Mouse (Mus musculus) G1E (cell line): ENCODE data around the gene Naif1.

Experiments used
- CTCF ChIP-seq: IDR thresholded peaks from 2 replicates; pipeline ENCODE4 v1.5.1; 2012; ENCODE audit warnings: low read depth, low read length, inconsistent platforms, mixed read lengths
- GATA1 ChIP-seq: IDR thresholded peaks from 2 replicates; pipeline ENCODE4 v1.6.1; 2012; ENCODE audit warnings: borderline replicate concordance, low read length, inconsistent platforms, mixed read lengths
- TAL1 ChIP-seq: conservative IDR thresholded peaks from 2 replicates; pipeline ENCODE4 v1.6.1; 2012; ENCODE audit warnings: low read depth, low read length, inconsistent platforms, mixed read lengths

- TF ChIP-seq TAL1 (no peak), GATA1 (no peak), CTCF (no peak)
Observed at GRCm38 (mm10) chr2:32421851-32422251, 28.4 kb upstream of the Naif1 start.
